Mouse (Mus musculus): ENCODE measurements around the gene Dnajc3.
A peak's percentile ranks its signal among the peaks of the same experiment; 100 is the strongest.

Gene Dnajc3

DNA sequence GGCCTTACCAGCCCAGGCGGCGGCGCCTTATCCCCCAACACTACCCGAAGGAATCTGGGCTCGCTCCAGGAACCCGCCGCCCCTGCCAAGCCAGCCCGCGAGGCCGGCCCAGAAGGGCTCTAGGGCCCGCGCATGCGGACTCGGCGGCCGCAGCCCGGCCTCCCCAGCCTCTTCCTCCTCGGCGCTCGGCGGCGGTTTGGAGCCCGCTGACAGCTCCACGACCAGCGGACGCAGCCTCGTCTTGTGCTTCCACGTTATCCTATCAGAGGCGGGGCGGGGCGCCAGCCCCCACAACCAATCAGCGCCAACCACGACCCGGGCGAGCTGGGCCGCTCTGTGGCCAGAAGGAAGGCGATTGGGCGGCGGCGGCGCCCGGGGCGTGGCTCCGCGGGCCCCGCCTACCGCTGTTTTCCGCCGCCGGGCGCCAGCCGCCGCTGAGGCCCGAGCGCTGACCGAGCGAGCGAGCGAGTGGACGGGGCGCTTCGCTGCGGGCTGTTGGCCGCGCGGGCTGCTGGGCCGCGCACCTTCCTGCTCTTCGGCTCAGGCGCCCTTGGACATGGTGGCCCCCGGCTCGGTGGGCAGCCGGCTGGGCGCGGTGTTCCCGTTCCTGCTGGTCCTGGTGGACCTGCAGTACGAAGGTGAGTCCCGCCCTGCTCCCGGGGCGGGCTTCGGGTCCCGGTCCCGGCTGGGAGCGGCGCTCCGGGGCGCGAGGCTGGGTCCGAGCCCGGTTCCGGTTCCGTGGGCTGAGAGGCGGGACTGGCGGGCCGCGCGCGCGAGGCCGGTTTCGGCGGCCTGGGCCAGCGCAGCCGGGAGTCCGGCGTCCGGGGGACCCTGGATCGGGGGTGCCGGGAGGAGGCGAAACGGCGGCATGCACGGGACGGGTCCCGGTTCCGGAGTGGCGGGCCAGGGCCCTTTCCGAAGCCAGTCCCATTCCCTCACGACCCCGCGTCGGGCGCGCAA, at the start of gene Dnajc3:
Dnajc3 (plus strand) TSS at position 444 of the 960 bp plus-strand sequence.
- peak; percentile 91 for DNase-seq (ENCODE audit: low read depth)

DNA sequence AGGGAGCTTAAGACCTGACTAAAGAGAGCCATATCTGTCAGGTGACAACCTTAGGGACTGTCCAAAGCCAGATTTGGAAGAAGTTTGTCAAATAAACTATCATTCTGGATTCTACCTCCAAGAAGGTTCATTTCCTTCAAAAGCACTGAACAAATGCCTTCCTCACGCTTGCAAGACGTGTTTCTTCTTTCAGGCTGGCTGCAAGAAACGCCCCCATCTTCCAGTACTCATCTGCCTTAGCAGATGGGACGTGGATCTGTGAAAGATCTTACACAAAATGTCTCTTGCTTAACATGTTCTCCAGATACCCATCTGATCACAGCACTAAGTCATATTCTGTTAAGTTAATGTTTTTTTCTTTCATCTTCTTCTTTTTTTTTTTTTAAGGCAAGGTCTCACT, 47.7 kb upstream of the Dnajc3 start:
- no peak for DNase-seq (ENCODE audit: low read depth)

DNA sequence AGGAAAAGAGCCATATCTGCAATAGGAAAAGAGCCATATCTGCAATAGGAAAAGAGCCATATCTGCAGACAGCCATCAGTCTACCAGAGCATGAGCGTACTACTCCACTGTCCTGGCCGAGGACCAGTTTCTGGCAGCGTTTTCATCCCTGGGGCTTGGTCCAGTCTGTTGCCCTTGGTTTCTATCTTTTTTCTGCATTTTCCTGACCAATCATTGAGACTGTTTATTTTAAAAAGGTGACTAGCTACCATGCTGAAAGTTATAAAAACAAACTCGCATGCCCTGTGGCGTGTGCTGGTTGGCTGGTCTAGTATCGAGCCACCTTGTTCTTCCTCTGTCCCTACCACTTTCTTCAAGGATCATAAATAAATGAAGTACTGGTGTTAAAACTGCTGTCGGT, 42.5 kb upstream of the Dnajc3 start:
- no peak for DNase-seq (ENCODE audit: low read depth)

DNA sequence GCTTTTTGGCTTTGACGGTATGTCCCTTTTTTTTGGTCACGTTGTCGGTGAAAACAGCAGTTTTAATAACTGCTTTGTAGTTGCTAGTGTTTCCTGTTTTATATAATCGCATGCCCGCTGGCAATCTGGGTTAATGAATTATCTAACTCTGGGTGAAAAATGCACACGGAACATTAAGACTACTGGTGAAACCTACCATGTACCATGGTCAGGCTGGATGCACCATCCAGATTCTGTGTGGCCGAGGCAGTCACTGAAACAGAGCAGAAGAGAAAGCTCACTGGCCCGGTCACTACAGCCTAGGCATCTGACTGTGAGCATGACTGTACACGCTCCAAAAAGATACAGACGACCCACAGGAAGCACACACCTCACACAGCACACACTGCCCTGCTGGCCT, 42.1 kb upstream of the Dnajc3 start:
- no peak for DNase-seq (ENCODE audit: low read depth)

DNA sequence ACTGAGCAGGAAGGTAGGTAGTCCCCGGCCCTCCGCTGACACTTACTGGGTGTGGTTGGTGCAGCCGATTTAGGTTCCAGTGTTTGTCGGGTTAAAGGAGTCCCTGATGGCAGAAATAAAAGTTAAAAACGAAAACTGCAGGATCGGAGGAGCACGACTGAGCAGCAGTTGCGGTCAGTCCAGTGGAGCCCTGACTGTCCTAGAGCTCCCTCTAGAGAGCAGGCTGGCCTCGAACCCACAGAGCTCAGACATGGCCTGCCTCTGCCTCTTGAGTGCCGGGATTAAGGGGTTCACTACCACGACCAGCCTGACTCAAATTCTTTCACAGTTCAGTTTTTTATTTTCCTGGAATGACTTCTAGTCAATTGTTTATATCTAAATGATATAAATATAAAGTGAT, 37.8 kb upstream of the Dnajc3 start:
- DNase-seq (ENCODE audit: low read depth) = no peak

DNA sequence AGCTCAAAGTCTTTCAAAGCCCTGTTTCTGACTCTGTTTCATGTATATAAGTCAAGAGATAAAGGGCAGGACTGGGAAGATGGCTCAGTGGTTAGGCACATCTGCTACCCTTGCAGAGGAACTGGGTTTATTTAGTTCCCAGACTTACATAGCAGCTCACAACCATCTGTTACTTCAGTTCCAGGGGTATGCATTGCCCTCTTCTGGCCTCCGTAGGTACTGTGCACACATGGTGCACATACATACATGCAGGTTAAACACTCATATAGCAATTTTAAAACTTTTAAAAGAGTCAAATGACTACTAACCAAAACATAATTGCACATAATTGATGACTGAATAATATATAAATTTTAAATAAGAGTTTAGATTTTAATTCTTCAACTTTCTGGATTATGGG, 36.9 kb upstream of the Dnajc3 start:
- no peak for DNase-seq (ENCODE audit: low read depth)

DNA sequence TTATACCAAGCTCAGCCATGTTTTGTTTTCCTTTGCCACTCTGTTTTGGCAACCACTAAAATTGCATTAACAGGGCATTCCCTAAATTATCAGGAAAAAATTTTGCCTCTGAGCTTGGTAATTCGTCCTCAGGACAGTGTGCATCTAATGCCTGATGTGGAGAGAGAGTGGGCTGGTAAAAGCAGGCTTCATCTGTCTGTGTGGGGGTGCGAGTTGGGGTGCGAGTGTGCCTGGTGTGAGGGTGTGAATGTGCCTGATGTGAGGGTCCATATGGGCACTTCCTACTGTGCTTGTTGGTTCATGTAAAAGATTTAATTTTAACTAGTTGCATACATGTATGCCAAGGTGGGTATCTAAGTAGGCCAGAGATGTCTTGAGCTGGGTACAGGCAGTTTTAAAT, 34.4 kb upstream of the Dnajc3 start:
- DNase-seq (ENCODE audit: low read depth) = no peak

DNA sequence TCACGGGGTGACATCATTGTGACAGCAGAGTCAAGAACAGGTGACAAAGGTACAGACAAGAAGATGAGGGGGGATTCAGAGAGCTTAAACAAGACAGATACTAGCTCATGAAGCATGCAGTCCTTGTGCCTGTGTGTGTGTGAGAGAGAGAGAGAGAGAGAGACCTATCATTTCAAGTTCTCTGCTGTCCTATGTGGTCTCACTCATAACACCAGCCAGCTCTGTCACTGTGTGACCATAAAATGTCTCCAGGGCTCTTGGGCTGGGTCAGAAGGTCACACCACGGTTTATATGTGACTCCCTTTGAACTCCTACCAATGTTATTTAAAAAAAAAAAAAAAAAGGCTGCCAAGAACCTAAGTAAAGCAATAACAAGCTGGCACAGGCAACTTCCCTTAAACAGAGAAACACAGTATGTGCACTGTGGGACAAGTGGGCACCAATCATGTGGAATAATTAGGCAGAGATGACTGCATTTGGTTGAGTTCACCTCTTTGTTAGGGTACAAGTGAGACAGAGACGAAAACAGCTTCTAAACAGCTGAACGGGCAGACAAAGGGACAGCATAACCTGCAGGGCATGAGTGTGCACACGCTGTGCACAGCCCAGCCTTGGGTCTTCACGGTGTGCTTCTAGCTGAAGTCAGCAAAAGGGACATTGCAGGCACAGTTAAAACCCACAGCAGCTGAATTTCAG, 33.8 kb upstream of the Dnajc3 start:
- no peak for DNase-seq (ENCODE audit: low read depth)

DNA sequence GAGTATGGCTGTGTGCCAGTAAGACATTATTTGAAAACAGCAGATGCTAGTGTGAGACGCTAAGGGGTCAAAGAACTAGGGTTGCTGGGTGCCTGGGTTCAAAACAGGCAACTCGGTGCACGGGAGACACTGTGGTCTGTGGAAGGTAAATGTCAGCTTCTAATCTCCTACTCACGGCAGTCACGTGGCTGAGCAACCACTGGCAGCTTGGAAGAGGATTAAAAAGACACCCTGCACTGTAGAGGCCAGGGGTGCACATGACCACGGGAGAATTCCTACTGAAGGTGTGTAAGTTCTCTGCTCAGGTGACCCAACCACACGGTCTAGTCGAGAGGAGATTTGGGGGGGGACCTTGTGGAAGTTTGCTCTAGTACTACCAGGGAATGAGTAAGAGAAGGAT, 30.2 kb upstream of the Dnajc3 start:
- DNase-seq (ENCODE audit: low read depth) = no peak

DNA sequence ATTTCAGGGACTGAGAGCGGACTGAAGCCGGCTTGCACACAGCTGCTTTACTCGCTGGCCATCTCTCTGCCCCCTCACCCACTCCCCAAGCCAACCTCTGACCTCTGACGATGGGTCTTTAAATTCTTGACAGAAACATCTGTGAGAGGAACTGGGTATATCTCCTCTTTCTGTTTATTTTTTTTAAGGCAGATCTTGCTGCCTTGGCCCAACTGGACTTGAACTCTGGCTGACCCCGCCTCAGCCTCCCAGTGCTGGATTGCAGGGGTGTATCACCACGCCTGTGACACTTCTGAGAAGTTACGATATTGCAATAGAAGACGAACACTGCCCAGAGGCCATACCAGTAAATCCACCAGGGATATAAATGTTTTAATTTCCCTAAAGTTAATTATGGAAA, 27.9 kb upstream of the Dnajc3 start:
- no peak for DNase-seq (ENCODE audit: low read depth)

DNA sequence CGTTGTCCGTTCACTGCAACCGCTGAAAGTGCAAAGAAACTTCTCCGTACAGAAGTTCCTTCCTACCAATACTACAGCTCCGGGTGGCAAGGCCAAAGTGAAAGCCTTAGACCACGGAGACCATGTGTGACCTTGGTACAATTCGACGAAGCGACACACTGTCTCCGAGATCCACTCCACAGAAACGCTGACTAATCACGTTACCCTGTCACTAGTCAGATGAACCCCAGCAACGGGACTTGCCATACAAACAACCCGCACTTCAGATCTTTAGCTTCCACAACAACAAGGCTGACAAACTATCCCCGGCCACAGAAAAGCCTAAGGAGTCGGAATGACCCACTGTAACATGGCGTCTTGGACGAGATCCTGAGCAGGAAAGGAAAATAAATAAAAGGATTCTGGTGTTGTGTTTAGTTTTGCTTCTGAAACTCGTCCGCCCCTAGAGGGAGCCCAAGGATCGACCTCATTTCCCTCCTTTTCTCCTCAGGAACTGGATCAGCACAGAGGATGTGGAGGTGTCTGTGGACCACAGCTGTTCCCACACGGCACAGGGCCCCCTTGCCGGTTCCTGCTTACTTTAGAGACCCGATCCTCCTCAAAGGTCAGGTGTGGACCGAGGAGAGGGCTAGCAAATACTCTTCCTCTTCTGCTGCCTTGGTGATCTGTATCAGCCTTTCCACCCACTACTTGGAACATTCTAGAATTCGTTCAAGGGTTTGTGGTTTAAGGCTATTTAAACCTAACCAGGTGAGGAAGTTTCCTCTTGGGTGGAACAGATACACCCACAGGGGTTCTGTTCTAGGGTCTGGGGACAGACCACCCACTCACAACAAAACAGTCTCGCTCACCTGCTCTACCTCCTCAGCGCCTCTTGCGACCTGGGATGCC, 27.2 kb upstream of the Dnajc3 start:
- peak; percentile 56 for DNase-seq (ENCODE audit: low read depth)

DNA sequence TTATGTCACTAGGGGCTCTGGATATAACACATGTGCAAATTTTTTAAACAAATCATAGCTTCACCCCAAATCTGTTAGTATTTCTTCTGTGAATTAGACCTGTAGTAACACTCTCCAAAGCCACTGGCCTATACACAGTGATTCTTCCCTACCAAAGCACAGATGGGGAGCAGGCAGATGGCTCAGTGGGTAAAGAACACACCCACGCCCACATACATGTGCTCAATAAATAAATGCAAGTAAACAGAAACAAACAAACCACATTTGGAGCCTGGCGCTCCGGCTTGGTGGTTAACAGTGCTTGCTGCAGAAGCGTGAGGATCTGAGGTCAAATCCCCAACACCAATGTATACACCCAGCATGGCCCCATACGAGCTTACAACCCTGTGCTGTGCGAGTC, 26.3 kb upstream of the Dnajc3 start:
- no peak for DNase-seq (ENCODE audit: low read depth)

DNA sequence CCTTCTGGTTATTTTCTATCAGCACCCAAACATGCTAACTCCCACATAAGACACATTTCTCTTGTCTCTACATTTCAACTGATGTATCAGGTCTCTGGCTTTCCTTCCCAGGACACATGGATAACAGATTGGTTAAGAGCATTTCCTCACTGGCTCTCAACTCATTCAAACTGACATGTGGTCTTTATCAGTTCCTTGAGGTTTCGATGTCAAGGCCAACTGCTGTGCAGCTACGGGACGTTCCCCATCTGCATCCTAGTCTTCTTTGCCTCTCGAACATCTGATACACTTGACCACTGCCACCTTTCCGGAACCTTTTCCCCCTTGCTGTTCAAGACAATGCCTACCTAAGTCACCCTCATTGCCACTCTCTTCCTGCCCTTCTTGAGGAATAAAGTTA, 24.1 kb upstream of the Dnajc3 start:
- DNase-seq (ENCODE audit: low read depth) = no peak

DNA sequence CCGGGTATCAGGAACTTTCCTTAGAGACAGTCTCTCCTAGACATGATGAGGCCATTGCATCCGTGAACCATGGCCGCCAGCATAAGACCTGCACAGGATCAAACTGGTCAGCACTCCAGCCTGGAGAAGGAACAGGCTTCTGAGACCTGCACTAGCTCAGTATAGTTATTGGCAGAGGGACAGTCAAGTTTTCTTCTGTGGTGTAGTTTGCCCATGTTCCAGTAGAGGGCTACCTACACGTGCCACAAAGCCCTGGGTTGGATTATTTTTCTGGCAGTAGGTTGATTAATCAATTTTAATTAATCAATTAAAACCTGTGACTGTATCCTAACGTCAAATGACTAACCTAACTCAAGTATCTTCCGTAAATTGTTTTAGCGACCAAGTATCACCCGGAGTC, 18.8 kb upstream of the Dnajc3 start:
- DNase-seq (ENCODE audit: low read depth) = no peak

DNA sequence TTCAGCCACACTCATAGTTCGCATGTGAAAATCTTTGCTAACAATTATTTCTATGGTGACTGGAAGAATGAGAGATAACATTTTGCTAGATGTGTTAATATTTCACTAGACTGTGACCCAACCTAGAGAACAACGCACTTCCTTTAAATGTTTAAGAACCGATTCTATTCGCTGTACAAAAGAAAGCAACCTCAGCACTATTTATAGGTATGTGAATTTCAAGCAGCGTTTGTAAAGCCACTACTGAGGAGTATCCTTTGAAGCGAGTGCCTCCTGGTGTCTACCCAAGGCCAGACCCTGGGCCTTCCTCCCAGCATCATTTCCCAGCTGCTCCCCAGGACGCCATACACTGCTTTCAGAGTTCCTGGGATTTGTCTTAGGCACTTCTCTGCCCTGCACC, 17.1 kb upstream of the Dnajc3 start:
- DNase-seq (ENCODE audit: low read depth) = no peak

DNA sequence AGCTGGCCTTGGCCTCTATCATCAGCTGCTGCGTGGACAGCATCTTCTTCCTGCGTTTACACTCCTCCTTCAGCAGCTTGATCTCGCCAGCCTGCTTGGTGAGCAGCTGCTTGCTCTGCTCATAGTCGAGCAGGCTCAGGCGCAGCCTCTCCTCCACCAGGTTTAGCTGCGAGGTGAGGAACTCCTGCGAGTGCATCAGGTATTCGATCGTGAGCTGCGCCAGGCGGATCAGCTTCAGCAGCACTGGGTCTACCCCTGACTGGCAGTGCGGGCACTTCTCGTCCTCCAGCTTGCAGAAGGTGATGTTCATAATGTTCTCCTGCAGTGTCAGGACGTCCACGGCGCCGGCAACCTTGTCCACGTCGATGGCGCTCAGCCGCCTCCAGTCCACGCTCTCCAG, 15.5 kb upstream of the Dnajc3 start:
- no peak for DNase-seq (ENCODE audit: low read depth)

DNA sequence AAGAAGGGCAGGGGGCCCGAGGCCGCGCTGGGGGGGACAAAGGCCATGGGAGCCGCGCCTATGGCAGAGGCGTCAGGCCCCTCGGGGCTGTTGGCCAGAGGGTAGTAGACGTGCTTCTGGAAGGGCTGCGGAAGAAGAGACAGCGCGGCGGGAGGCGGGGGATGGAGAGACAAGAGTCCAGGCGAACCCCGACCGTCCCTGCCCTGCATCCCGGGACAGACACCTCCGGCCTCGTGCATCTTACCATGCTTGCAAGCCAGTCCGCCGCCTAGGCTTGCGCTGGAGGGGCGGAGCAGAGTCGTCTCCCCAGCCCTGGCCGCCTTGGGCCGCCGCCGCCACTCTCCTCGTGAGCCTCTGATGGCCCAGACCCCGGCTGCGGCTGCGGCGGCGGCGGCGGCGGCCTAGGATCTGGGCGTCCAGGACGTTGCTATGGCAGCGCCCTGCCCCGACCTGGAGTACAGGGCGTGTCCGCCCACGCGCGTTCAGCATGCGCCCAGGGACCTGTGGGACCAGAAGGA, 15.1 kb upstream of the Dnajc3 start:
- DNase-seq (ENCODE audit: low read depth) = no peak

DNA sequence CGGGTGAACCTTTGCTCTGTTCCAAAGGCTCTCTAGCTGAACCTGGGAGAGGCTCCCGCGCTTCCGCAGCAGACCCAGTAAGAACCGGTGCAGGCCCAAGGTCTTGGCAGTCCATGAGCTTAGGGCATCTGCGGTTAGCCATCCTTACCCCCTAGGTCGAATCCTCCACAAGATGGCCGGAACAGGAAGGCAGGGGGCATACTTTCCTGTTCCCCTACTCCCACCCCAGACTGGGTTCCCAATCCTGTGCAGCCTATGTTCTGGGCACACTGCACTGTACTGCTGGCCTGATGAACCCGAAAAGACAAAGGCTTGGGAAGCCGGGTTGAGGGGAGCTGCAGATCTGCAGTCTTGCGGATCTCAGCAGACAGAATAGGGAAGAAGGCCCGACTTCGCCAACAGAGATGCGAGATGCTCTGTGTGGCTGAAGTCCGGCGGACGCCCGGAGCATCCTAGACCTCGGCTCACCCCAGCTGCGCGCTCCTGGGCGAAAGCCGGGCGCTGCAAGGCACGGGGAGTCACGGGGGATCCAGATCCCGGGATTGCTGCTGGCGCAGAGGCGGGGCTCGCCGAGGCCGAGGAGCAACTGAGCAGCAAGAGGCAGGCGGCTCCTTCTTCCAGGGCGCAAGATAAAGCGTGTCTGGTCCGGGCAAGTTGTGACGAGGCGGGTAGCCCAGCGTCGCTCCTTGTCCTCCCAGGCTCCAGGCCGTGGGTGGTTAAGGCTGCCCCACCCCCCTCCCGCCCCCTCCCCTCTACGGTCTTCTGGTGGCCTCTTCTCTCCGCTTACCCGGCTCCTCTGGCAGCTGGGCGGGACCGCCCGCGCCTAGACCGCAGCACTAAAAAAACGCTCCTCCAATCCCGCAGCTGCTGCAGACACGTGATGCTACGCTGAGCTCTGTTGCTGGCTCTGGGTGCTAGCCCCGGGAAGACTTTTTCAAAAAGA, 12.8 kb upstream of the Dnajc3 start, which contains the start of gene Dzip1:
Dzip1 (minus strand) TSS at position 788 of the 943 bp plus-strand sequence.
- DNase-seq (ENCODE audit: low read depth) = no peak

DNA sequence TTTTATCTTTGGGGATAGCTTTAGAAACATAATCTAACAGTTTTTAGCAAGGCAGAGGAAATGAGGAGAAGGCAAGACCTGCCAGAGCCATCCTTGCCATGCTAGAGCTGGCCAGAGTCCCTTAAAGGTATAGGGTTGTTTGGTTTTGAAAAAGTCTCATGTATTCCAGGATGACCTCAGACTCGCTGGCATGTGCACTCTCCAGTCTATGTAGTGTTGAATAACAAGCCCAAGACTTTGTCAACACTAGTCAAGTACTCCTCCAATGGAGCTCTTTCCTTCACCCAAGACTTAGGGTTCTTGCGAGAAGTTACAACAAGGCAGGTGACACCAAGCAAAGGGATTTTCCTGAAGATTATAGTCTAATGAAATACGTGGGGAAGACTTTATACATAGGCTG, 9.2 kb upstream of the Dnajc3 start:
- DNase-seq (ENCODE audit: low read depth) = no peak

DNA sequence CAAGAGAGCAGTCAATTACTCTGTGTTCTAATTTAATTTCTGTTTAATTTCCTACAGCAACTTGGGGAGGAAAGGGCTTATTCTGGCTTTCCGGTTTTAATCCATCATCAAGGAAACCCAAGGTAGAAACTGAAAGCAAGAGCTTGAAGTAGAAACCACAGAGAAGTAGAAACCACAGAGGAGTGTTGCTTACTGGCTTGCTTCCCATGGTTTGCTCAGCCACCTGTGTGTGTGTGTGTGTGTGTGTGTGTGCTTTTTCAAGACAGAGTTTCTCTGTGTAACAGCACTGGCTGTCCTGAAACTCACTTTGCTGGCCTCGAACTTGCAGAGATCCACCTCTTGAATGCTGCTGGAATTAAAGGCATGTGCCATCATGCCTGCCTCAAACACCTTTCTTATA, 8.0 kb upstream of the Dnajc3 start:
- no peak for DNase-seq (ENCODE audit: low read depth)

DNA sequence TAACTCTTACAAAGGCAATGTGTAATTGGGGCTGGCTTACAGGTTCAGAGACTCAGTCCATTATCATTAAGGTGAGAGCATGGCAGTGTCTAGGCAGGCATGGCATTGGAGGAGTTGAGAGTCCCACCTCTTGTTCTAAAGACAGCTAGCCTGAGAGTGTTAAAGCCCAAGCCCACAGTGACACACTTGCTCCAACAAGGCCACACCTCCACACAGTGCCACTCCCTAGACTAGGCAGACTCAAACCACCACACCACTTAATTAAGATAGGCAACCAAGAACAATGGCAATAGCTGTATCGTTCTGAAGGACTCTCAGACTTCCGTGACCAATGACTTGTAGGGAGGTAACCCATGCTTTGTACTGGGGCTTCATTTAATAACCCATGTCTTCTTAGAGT, 7.0 kb upstream of the Dnajc3 start:
- no peak for DNase-seq (ENCODE audit: low read depth)
